Mouse (Mus musculus): ENCODE measurements around the gene Anks1b. TPM values are rescaled to one million over a fixed set of nuclear protein-coding genes. Genes with fewer than 3 reads are reported as not detected.

Gene Anks1b
- polyA plus RNA-seq, 1 experiment from 2014 or later = 42.0 TPM

DNA sequence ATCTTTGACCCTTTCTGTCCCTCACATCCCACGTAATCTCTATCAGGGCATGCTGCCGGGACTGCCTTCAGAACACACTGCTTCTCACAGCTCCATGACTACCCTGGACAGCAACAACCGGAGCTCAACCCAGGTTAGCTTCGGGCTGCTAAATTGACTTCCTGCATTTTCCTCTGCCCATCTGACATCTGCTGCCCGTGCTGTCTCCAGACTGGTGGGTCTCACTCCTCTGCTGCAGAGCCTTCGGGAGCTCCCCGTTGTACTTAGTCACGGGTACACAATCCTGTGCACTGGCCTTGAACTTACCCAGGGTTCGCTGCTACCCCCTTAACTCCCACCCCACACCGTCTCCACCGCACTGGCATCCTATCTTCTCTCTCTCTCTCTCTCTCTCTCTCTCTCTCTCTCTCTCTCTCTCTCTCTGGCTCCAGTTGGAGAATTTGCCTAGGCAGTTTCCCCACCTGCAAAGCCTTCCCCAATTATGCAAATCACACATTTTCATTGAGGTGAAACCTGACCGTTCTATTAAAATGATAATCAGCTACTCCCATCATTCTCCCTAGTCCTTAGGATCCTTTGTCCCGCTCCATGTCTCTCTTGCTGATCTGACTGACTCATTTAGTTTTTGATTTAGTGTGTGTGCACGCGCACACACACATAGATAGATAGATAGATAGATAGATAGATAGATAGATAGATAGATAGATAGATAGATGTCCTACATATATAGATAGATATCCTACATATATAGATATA lies 898.3 kb downstream of the Anks1b start:
- Histone ChIP-seq H3K9me3 (no peaks in the 10 kb centered on the region), H3K4me1 (replicated peaks) (peaks cover 38% of the 10 kb centered on the region), H3K9ac (peak overlapping the region; percentile 31; the same call in 1 of the 2 replicates), H3K36me3 (no peaks in the 10 kb centered on the region), H3K4me2 (peak overlapping the region; percentile 40), H3K27me3 (no peaks in the 10 kb centered on the region), H3K4me3 (no peak overlapping the region), H3K27ac (replicated peaks) (peak overlapping the region; percentile 29)
- peak; percentile 86 for ATAC-seq (ENCODE audit: low read depth)
- 3% methylated on average over 15 of the region's 15 CpGs for WGBS

DNA sequence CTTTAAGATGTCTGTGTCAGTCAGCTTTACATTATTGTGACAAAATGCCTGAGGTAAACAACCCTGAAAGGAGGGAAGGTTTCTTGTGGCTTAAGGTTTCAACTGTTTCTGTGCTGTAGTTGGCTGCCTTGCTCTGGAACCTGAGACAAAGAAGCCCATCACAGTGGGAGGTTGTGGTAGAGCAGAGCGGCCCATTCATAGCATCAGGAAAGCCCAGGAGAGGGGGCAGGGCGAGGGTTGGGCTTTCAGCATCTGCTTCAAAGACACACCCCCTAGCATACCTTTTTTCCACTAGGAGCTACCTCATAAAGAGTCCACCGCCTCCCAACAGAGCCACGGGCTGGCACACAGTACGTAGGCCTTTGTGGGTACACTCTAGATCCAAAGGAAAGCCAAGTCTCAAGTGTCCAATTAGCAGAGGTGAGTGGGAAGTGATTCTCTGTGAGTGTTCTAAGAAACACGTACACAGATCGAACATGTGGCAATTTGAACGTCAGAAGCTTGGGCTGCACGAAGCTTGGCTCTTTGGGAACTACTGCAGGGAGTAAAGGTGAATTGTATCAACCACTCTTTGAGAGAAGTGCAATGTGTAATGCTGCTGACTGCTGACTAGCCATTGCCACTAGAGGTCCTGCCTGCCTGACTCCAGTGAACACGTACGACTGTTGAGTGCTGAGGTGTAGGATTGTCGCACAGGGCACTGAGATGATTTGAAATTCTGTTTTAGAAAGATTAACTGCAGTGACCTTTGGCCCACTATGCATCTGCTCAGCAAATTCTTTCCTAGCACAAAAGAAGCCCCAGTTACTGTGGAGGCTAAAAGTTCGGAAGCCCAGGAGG lies 906.5 kb downstream of the Anks1b start:
- no peak overlapping the region for H3K9ac ChIP-seq
- H3K4me1 ChIP-seq (replicated peaks) = no peaks in the 10 kb centered on the region
- H3K36me3 ChIP-seq = no peaks in the 10 kb centered on the region
- ATAC-seq (ENCODE audit: low read depth) = no peak
- no peak overlapping the region for H3K27ac ChIP-seq (replicated peaks)
- WGBS = 57% methylated on average over 13 of the region's 13 CpGs
- no peaks in the 10 kb centered on the region for H3K27me3 ChIP-seq
- no peaks in the 10 kb centered on the region for H3K9me3 ChIP-seq
- no peak overlapping the region for H3K4me2 ChIP-seq
- H3K4me3 ChIP-seq = no peak overlapping the region

DNA sequence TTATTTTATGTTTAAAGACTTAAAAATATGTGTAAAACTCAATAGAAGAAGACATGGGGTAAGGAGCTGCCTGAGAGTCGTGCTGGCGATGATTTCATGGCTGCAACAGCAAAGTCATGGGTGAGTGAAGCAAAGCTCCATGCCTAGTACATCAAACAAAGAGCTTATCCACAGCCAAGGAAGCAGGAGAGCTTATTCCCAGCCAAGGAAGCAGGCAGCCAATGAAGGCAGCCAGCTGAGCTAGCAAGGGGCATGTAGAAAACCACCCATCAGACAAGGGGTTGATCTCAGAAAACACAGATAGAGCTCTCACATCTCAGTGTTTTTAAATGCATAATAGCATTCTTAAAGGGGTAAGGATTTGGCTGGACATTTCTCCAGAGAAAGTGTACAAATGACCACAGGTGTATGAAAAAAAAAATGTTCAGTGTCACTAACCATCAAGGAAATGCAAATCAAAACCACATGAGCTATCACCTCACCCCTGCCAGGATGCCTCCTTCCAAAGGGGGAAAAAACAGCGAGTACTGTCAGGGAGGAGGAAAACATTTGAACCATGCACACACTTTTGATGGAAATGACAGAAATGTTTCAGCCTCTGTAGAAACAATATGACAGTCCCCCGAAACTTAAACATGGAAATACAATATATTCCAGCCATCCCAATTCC lies 911.8 kb downstream of the Anks1b start:
- no peak for ATAC-seq (ENCODE audit: low read depth)
- 75% methylated on average over 4 of the region's 4 CpGs for WGBS
- Histone ChIP-seq H3K27ac (replicated peaks) (no peak overlapping the region), H3K4me1 (replicated peaks) (no peaks in the 10 kb centered on the region), H3K9me3 (no peaks in the 10 kb centered on the region), H3K9ac (no peak overlapping the region), H3K27me3 (no peaks in the 10 kb centered on the region), H3K4me3 (no peak overlapping the region), H3K4me2 (no peak overlapping the region), H3K36me3 (no peaks in the 10 kb centered on the region)

DNA sequence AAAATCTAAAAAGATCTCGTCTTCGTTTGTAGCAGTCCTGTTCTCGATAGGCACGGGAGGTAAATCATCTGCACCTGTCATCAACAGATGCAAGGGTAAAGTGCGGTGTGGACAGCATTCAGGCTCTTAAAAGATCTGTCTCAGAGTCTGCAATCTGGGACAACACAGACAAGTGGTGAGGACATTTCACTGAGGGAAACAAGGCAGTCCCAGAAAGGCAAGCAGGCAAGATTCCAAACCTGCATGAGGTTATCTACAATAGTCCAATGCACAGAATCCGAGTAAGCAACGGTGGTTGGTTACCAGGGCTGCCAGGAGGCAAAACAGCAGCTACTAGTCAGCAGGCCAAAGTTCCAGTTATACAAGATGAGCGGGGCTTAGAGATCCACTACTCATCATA lies 912.4 kb downstream of the Anks1b start:
- no peak overlapping the region for H3K4me3 ChIP-seq
- H3K27ac ChIP-seq (replicated peaks) = no peak overlapping the region
- H3K27me3 ChIP-seq = no peaks in the 10 kb centered on the region
- H3K9ac ChIP-seq = no peak overlapping the region
- no peaks in the 10 kb centered on the region for H3K4me1 ChIP-seq (replicated peaks)
- ATAC-seq (ENCODE audit: low read depth) = no peak
- H3K9me3 ChIP-seq = no peaks in the 10 kb centered on the region
- 91% methylated on average over 8 of the region's 8 CpGs for WGBS
- no peaks in the 10 kb centered on the region for H3K36me3 ChIP-seq
- H3K4me2 ChIP-seq = no peak overlapping the region

DNA sequence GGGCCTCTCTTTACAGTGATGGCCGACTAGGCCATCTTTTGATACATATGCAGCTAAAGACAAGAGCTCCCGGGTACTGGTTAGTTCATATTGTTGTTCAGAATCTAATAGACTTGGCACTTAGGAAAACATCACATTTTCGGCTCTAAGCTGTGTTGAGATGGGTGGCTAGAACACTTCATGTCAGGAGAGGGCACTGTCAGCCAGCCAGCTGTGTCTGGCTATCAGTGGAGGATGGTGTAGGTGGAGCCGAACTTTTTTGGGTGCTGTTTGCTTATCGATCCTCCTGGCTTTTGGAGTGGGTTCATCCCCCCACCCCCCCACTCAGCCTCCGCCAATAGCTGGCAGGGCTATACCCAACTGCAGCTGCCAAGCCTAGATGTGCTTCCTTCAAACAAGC lies 929.8 kb downstream of the Anks1b start:
- Histone ChIP-seq H3K9ac (no peak overlapping the region), H3K9me3 (no peaks in the 10 kb centered on the region), H3K27me3 (no peaks in the 10 kb centered on the region), H3K27ac (replicated peaks) (no peak overlapping the region), H3K4me2 (no peak overlapping the region), H3K4me1 (replicated peaks) (0 out of 2 replicates have a peak, but pooled peaks cover 6% of the 10 kb centered on the region), H3K36me3 (no peaks in the 10 kb centered on the region), H3K4me3 (no peak overlapping the region)
- no peak for ATAC-seq (ENCODE audit: low read depth)
- 49% methylated on average over 6 of the region's 6 CpGs for WGBS

DNA sequence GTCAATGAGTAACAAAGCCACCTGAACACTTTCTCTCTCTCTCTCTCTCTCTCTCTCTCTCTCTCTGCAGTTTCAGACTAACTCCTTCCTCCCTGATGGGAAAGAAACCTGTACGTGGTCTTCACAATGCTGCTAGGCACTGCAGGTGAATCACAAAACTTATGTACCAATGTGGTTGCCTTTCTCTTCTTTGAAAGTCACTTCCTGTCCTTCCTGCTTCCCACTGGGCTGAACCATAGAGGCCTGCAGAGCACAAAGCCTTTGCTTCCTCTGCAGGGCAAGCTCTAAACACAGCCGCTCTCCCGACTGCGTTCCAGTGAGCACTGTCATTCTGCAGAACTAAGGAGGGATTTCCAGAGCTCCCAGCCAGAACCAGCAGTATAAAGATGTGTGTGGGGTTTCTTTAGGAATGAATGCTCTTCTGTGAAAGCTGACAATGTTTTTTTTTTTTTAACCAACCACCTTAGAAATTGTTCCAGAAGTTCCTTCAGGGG lies 931.3 kb downstream of the Anks1b start:
- Histone ChIP-seq H3K4me1 (replicated peaks) (peaks cover 2% of the 10 kb centered on the region), H3K4me2 (no peak overlapping the region), H3K36me3 (no peaks in the 10 kb centered on the region), H3K4me3 (no peak overlapping the region), H3K27me3 (no peaks in the 10 kb centered on the region), H3K27ac (replicated peaks) (no peak overlapping the region), H3K9me3 (no peaks in the 10 kb centered on the region), H3K9ac (no peak overlapping the region)
- no peak for ATAC-seq (ENCODE audit: low read depth)
- 9% methylated on average over 4 of the region's 4 CpGs for WGBS

DNA sequence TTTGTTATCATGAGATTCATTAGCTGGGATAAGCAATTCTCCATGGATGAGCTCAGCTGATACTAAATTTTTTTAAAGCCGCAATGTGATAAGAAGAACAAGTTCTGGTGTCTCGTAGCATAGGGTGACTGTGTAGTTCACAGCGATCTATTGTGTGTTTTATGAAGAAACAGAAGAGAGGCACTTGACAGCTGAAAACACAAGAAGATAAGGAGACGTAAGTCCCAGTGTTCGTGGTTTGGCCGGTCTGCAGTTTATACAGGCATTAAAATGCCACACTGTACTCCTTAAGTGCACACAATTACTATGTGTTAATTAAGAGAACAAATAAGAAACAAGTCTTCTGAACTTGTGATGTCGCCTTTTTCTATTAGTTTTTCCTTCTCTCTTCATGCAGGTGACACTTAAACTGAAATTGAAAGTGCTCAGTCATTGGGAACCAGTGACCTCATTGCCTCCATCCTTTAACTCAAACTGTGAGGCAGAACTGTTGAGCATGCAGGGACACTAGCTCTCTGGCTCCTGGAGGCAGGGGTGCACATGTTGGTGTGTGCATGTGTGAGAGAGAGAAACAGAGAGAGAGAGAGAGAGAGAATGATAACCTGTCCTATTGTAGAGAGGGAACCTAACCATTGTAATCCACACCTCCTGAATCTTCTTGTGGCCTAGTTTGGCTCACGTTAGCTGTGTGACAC lies 935.5 kb downstream of the Anks1b start:
- no peaks in the 10 kb centered on the region for H3K27me3 ChIP-seq
- H3K4me2 ChIP-seq = no peak overlapping the region
- H3K27ac ChIP-seq (replicated peaks) = no peak overlapping the region
- no peaks in the 10 kb centered on the region for H3K36me3 ChIP-seq
- WGBS = 78% methylated on average over 8 of the region's 8 CpGs
- no peak overlapping the region for H3K9ac ChIP-seq
- no peak overlapping the region for H3K4me3 ChIP-seq
- no peaks in the 10 kb centered on the region for H3K9me3 ChIP-seq
- no peak for ATAC-seq (ENCODE audit: low read depth)
- H3K4me1 ChIP-seq (replicated peaks) = peaks cover 22% of the 10 kb centered on the region

DNA sequence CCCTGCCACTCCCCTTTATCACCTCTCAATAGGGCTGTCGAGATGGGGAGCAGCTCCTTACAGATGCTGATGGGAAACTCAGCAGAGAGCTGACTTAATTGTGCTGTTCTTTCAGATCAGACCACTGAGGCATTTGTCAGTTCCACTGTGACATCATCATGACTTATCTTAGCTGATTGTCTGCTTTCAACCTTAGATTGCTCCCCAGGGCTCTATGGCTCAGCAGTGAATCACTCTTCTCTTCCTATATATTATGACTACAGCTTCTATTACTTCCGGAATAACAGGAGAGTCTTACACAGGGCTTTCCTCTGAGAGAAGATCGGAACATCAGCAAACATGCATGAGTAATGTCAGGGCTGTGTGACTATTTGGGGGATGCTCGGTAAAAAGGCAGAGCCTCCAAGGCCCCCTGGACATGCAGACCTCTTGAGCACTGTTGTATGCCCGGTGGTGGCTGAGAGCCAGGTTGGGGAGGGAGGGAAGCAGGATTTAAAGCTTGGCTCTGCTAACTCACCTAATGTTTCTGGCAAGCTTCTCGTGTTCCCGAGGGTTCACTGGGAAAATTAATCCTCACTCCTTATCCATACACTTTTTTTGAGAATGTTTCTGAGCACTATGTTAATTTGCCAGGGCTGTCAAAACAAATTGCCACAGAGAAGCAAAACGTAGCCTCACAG lies 936.7 kb downstream of the Anks1b start:
- 17% methylated on average over 8 of the region's 8 CpGs for WGBS
- Histone ChIP-seq H3K27ac (replicated peaks) (0 out of 2 replicates have a peak overlapping the region, but pooled peaks have one; percentile 6), H3K4me2 (no peak overlapping the region), H3K9ac (no peak overlapping the region), H3K4me1 (replicated peaks) (peaks cover 28% of the 10 kb centered on the region), H3K36me3 (no peaks in the 10 kb centered on the region), H3K27me3 (no peaks in the 10 kb centered on the region), H3K4me3 (no peak overlapping the region), H3K9me3 (no peaks in the 10 kb centered on the region)
- peak; percentile 66; the same call in 1 of the 2 replicates for ATAC-seq (ENCODE audit: low read depth)

DNA sequence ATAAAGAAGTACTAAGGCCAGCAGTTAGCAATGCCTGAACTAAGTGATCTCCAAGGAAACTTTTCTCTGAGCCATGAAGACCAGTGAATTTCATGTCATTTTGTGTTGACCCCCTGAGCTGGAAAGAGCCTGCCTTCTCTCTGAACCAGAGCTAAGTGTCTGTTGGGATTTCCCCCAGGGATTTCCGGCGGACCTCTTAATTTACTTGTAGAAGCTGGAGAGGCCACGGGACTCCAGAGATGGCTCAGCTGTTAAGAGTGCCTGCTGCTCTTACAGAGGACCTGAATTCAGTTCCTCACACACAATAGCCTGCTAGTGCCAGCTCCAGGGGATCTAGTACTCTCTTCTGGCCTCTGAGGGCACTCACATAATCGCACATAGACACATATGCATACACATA lies 938.1 kb downstream of the Anks1b start:
- Histone ChIP-seq H3K4me1 (replicated peaks) (peaks cover 28% of the 10 kb centered on the region), H3K9me3 (no peaks in the 10 kb centered on the region), H3K4me2 (no peak overlapping the region), H3K36me3 (no peaks in the 10 kb centered on the region), H3K27ac (replicated peaks) (no peak overlapping the region), H3K27me3 (no peaks in the 10 kb centered on the region), H3K9ac (no peak overlapping the region), H3K4me3 (no peak overlapping the region)
- 50% methylated on average over 4 of the region's 4 CpGs for WGBS
- ATAC-seq (ENCODE audit: low read depth) = no peak

DNA sequence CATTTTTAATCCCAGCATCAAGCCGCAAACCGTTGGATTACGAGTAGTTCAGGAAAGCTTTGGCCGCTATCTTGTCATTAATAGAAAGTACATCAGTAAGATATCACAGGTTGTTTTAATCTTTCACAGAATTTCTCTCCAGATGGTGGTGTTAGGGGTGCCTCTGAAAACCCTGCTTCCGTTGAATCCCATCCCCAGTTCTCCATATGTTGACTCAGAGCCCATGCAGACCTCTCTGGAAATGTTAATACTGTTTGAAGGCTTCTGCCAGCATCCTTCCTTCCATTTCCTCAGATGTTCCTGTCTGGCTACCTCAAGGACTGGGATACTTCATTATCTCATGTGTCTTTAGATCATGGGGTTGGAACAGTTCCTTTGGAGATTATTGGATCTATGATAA lies 940.0 kb downstream of the Anks1b start:
- H3K4me2 ChIP-seq = no peak overlapping the region
- ATAC-seq (ENCODE audit: low read depth) = no peak
- H3K4me1 ChIP-seq (replicated peaks) = peaks cover 38% of the 10 kb centered on the region
- no peak overlapping the region for H3K4me3 ChIP-seq
- H3K9me3 ChIP-seq = no peaks in the 10 kb centered on the region
- WGBS = 94% methylated on average over 5 of the region's 5 CpGs
- H3K9ac ChIP-seq = no peak overlapping the region
- H3K36me3 ChIP-seq = no peaks in the 10 kb centered on the region
- no peaks in the 10 kb centered on the region for H3K27me3 ChIP-seq
- no peak overlapping the region for H3K27ac ChIP-seq (replicated peaks)

DNA sequence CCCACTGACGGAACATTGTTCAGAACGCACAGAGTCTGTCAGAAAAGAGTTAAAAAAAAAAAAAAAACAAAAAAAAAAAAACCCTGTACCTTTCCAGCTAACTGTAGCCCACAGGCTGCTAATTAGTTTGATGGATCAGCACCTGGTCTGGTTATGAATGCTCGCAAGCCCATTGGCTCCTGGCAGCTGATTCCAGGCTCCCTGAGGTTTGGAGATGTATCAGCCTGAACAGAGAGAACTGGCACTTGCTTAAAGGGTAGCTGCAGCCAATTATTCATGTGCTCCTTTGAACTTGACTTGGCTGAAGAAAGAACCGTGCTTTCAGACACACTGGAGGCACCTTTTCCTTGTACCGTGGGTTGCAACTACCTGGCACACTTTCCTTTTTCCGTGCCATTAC lies 941.1 kb downstream of the Anks1b start:
- Histone ChIP-seq H3K36me3 (no peaks in the 10 kb centered on the region), H3K9me3 (no peaks in the 10 kb centered on the region), H3K4me1 (replicated peaks) (peaks cover 46% of the 10 kb centered on the region), H3K27ac (replicated peaks) (no peak overlapping the region), H3K4me3 (no peak overlapping the region), H3K9ac (no peak overlapping the region), H3K4me2 (no peak overlapping the region), H3K27me3 (no peaks in the 10 kb centered on the region)
- no peak for ATAC-seq (ENCODE audit: low read depth)
- WGBS = 59% methylated on average over 6 of the region's 6 CpGs

Measured in neural tube, embryonic 13.5 days (tissue).